Mouse (Mus musculus) thymus, adult 18-20 months (tissue): ENCODE data around the gene Dusp3.

Source experiments
- DNase-seq, 2 experiments: peaks; one replicate each; pipeline ENCODE4 v3.0.0; 2022; ENCODE audit warnings: mixed read lengths in 2 of 2

Dusp3 gene

GRCm38 (mm10) chr11:101986913-101987312 lies at the start of gene Dusp3:
Dusp3 (minus strand) TSS chr11:101987013.
- no peak for DNase-seq

GRCm38 (mm10) chr11:102036336-102036735 lies 49.5 kb upstream of the Dusp3 start:
- no peak for DNase-seq

GRCm38 (mm10) chr11:102035456-102035960 lies 48.7 kb upstream of the Dusp3 start:
- DNase-seq = no peak

GRCm38 (mm10) chr11:102034887-102035286 lies 48.1 kb upstream of the Dusp3 start:
- DNase-seq = no peak

GRCm38 (mm10) chr11:102033055-102033591 lies 46.3 kb upstream of the Dusp3 start:
- no peak for DNase-seq

- DNase-seq = no peak
Measured at GRCm38 (mm10) chr11:102031149-102031548, 44.3 kb upstream of the Dusp3 start.

- no peak for DNase-seq
Measured at GRCm38 (mm10) chr11:102029966-102030365, 43.2 kb upstream of the Dusp3 start.

- no peak for DNase-seq
Measured at GRCm38 (mm10) chr11:102029304-102029703, 42.5 kb upstream of the Dusp3 start.

GRCm38 (mm10) chr11:102028087-102028816 lies 41.4 kb upstream of the Dusp3 start, which contains the start of gene Mpp3:
Mpp3 (minus strand) TSS chr11:102028461.
- DNase-seq = no peak

GRCm38 (mm10) chr11:102027361-102028017 lies 40.7 kb upstream of the Dusp3 start:
- DNase-seq = no peak

- peak in 1 of 2 experiments; percentile 10 for DNase-seq
Measured at GRCm38 (mm10) chr11:102026694-102027360, 40.0 kb upstream of the Dusp3 start.

- no peak for DNase-seq
Measured at GRCm38 (mm10) chr11:102025991-102026660, 39.3 kb upstream of the Dusp3 start.

GRCm38 (mm10) chr11:102025354-102025753 lies 38.5 kb upstream of the Dusp3 start:
- no peak for DNase-seq

GRCm38 (mm10) chr11:102024875-102025274 lies 38.1 kb upstream of the Dusp3 start:
- DNase-seq = no peak

- no peak for DNase-seq
Measured at GRCm38 (mm10) chr11:102024084-102024758, 37.4 kb upstream of the Dusp3 start.

- DNase-seq = no peak
Measured at GRCm38 (mm10) chr11:102023406-102023805, 36.6 kb upstream of the Dusp3 start.

- no peak for DNase-seq
Measured at GRCm38 (mm10) chr11:102021196-102021595, 34.4 kb upstream of the Dusp3 start.

- no peak for DNase-seq
Measured at GRCm38 (mm10) chr11:102019736-102020135, 32.9 kb upstream of the Dusp3 start.

- DNase-seq = no peak
Measured at GRCm38 (mm10) chr11:102016136-102016535, 29.3 kb upstream of the Dusp3 start.

GRCm38 (mm10) chr11:102015472-102015871 lies 28.7 kb upstream of the Dusp3 start:
- DNase-seq = no peak

- no peak for DNase-seq
Measured at GRCm38 (mm10) chr11:102013201-102013600, 26.4 kb upstream of the Dusp3 start.

GRCm38 (mm10) chr11:102011510-102011909 lies 24.7 kb upstream of the Dusp3 start:
- DNase-seq = no peak
